Mouse (Mus musculus) adrenal gland, adult 2 months (tissue): ENCODE measurements around the gene Bend4. TPM values are rescaled to one million over a fixed set of nuclear protein-coding genes. Genes with fewer than 3 reads are reported as not detected.

Experiments
- polyA plus RNA-seq: library from polyadenylated mRNA; depleted of rRNA; stranded (reverse); fragments of >200 nt; gene quantifications from 2 replicates; pipeline ENCODE4 v1.2.3, GENCODE M21; 2012; rRNA removed
- total RNA-seq, 2 experiments: library from RNA; stranded (reverse); gene quantifications; 2 replicates each; pipeline ENCODE4 v1.2.3; 2021

Bend4 gene
- total and polyA plus RNA-seq, 3 experiments, result 0.21 to 0.76 (median 0.72) TPM

Other genes starting within 250 kb of the Bend4 start
- 100 to 1,000 TPM; 127 to 188 TPM for gene Tmem33, start 167.7 kb downstream of the Bend4 start, total RNA-seq
- 158 and 210 TPM in 2 replicates for gene Tmem33, start 167.7 kb downstream of the Bend4 start, polyA plus RNA-seq
- 100 to 1,000 TPM; 132 to 138 TPM for gene Slc30a9, start 121.4 kb downstream of the Bend4 start, total RNA-seq
- gene Slc30a9, start 121.4 kb downstream of the Bend4 start, polyA plus RNA-seq, result 31.6 and 32.5 TPM in 2 replicates
- under 1 TPM; 0.35 to 0.83 TPM for gene Shisa3, start 179.6 kb upstream of the Bend4 start, total RNA-seq
- gene Shisa3, start 179.6 kb upstream of the Bend4 start, polyA plus RNA-seq, result 1.3 and 1.8 TPM in 2 replicates